Mouse (Mus musculus): ENCODE data around the gene Gm49486.

Gm49486 gene

DNA sequence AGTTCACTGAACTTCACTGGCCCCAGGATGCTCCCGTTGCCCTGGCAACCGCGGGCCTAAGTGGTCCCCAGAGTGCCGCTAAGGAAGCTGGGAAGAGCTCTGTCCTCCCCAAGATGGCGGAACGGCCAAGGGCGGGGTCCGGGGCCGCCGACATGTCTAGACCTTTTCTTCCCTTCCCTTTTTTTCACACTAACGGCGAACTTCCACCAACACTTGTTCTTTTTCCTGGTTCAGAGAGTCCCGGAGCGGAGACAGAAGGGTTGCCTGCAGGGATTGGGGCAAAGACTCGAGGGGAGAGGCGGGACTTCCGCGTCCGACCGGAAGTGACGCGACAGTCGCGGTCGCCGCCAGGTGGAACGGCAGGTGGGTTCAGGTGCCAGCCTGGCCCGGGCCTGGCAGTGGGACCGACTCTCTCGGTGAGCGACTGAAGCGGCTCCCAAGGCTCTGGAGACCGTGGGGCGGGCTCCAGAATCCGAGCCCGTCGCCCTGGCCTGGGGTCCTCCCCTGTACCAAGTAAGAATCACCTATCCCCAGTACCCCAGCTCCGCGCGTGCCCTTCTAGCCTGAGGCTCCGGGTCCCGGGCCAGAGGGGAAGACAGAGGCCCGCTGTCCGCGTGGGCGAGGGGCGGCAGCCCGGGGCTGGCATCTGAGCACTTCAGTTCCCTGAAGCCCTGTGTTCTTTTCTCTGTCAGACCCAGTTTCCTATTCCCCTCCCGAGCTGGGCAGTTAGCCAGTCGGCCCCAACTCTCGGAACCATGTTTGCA is at the start of gene Gm49486, which contains the start of gene Pick1:
Gm49486 (plus strand) TSS at position 334 of the 764 bp plus-strand sequence.
Pick1 (plus strand) TSS at position 116 of the 764 bp plus-strand sequence.
- peak; percentile 94 for DNase-seq (ENCODE audit: extremely low spot score, low spot score)

DNA sequence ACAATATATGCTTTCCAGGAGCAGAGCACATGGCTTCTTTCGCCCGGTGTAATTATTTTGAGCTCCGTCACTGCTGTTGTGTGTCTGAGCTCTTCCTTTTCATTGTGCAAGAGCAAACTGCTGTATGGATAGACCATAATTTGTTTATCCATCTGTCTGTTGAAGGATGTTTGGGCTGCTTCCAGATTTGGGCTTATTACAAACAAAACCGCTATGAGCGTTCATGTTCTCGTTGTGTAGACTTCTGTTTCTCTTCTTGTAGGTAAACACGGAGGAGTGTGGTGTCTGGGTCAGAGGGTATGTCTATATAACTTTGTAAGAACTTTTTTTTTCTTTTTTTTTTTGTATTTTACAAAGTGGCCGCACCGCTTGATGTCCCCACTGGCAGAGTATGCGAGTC is 44.0 kb upstream of the Gm49486 start:
- DNase-seq (ENCODE audit: extremely low spot score, low spot score): no peak

DNA sequence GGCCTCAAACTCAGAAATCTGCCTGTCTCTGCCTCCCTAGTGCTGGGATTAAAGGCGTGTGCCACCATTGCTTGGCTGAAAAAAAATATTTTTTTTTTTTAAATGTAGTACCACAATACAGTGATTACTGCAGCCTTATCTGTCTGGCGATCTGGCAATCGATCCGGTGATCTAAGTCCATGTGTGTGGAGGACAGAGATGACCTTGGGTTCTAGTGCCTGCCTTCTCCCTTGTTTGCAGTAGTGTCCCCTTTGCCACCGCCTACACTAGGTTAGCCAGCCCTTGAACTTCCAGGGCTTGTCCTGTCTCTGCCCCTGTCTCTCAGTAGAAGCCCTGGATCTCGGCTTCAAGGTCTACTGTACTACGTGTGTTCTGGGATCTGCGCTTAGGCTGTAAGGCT is 41.4 kb upstream of the Gm49486 start:
- no peak for DNase-seq (ENCODE audit: extremely low spot score, low spot score)

DNA sequence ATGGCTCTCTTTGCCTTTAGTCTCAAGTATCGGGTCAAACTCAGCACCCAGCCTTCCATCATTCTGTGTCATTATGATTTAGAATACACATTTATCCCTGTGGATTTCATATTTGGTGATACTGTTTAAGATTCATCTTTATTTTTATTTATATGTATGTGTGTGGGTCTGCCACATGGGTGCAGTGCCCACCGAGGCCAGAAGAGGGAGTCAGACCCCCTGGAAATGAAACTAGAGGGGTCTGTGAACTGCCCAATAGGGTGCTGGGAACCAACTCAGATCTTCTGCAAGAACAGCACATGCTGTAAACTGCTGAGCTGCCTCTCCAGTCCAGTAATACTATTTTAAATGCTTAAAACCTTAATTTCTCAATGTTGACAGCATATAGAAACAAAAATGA is 37.8 kb upstream of the Gm49486 start:
- DNase-seq (ENCODE audit: extremely low spot score, low spot score): no peak

DNA sequence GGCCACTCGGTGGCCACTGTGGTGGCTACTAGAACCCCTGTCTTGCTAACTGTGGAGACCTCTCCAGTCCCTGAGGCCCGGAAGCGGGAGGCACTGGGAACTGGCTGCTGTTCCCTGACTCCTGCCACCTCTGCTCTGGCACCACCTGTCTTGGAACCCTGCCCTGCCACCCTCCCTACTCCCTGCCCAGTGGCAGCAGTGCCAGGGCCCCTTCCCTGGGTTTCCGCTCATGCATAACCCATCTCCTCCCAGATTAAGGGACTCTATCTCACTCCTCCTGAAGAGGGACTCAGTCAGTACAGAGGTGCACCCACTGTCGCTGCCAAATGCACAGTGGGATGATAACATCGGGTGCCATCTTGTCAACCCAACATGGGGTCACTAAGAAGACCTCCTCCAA is 36.7 kb upstream of the Gm49486 start:
- no peak for DNase-seq (ENCODE audit: extremely low spot score, low spot score)

DNA sequence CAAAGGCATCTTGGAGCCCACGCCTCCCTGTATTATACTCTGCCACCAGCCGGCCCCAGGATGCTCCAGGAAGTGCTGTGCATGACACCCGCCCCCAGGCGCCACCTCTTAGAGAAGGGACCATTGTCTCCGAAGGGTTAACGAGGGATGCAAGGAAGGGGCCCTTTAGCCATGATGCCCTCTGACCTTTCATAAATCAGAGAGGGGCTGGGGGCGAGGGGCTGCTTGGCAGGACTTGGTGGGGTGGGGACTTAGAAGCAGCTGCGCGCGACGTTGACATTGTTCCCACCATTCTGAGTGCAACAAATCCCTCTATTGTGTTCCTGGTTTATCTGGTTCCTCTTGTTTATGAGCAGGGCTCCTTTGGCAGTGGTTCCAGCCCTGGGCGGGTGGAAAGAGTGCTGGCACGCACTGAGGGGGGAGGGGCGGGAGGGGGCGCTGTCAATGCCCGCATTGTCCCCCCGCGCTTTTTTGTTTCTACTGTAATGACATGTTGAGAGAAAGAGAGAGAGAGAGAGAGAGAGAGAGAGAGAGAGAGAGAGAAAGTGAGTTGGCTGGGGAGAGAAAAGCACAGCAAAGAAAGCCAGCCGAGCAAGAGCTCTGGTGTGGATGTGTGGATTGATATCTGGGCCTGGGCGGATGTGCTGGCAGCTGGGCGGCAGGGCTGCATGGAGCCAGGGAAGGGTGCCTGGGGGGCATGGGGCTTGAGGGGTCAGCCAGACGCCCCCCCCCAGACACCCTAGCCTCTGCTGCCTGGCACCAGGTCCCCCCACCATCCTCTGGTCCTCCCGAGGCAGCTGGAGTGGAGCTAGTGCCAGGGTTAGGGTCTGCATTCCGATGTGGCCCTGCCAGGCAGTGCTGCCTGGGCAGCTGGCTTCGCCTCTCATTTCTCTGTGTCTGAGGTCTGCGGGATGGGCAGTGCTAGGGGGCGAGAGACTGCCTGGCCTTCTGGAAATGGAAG is 36.0 kb upstream of the Gm49486 start:
- DNase-seq (ENCODE audit: extremely low spot score, low spot score): peak; percentile 61

DNA sequence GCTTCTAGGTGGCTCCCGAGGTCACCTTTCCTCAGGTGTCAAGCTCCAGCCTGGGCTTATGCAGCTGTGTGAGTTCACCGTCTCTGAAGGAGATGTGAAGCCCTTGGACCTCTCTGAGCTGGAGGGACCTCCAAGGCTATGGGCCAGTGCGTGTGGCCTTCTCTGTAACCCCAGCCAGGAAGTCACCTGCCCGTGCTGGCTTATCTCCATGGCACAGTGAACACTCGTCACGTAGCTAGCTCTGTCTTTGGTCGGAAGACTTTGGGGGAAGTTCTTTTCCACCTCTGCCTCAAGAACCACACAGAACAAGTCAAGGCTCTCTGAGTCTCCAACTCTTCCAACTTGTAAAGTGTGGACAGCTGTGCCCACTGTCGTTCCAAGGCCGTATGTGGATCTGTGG is 35.1 kb upstream of the Gm49486 start:
- DNase-seq (ENCODE audit: extremely low spot score, low spot score): no peak

DNA sequence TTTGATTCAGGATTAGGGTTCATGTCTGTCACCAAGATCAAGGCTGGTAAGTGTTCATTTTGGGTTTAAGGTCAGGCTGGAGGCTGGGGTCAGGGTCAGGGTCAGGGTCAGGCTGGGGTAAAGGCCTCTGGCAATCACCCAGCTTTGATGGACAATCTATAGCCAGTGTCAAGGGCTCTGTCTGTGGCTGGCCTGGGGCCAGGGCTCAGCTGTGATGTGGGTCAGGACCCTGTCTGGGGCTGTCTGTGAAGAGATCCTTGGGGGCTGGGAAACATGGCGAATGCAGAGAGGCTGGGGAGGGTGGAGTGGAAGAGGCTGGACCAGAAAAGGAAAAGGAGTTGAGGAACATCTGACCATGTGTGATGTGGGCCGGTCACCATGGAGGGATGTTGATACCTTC is 34.2 kb upstream of the Gm49486 start:
- no peak for DNase-seq (ENCODE audit: extremely low spot score, low spot score)

DNA sequence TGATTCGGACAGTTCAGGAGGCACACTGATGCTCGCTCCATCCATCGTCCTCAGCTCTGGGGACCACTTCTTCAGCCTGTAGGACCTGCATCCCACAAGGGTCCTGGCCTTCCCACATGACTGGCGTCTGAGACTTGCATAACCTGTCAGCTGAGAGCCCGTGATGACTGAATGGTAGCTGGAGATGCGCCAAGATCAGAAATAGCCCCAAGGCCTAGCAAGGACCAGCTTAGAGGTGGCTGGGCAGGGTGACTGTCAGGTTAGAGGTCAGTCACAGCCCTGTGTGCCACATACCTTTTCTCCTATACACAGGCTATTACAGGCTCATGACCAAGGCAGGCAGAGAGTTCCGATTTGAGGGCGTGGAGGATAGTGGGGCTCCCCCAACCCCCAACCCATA is 33.7 kb upstream of the Gm49486 start:
- no peak for DNase-seq (ENCODE audit: extremely low spot score, low spot score)

DNA sequence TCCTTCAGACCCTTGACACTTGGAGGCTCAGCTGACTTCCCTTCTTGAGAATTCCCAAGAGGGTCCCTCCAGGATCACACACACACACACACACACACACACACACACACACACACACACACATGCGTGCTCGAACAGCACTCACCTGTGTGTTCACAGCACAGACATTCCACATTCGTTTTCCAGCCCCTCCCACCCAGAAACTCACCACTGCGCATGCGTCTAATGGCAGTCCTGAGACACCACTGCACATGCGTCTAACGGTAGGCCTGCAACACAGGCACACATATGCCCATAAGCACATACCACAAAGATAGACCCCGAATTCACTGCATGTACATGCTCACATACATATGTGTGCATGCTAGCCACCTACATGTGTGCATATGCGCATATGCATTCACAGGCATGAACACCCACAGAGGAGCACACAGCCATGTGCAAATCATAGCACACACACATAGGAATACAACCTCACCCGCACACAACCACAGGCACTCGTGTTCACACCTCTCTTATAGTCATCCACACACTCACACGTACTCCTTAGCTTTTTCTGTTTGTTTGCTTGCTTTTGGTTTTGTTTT is 29.7 kb upstream of the Gm49486 start:
- no peak for DNase-seq (ENCODE audit: extremely low spot score, low spot score)

DNA sequence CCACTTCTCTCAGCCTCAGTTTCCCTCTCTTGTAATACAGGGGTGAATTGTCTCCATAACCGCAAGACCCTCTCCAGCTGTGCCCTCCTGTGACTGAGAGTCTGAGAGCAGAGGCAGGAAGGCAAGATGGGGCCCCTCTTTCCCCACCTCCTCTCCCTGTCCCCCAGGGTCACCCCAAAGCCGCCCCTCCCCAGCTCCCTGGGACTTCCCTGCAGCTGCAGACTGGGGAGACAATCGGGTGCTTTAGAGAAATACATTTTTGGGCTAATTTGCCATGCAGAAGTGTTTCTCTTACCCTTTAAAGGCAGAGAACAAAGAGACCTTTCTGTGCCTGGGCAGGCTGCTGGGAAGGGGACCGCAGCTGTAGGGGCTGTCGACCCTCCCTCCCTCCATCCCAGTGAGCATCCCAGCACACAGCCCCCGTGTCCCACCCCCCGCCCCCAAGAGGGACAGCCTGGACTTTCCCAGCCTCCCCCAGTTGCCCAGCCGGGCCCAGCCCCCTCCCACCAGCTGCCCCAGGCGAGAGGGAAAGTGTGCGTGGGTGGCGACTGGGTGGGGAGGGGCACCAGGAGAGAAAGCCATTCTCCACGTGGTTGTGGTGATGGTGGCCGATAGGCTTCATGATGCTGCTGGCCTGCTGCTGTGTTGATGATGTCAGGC is 27.6 kb upstream of the Gm49486 start:
- DNase-seq (ENCODE audit: extremely low spot score, low spot score): peak; percentile 42

DNA sequence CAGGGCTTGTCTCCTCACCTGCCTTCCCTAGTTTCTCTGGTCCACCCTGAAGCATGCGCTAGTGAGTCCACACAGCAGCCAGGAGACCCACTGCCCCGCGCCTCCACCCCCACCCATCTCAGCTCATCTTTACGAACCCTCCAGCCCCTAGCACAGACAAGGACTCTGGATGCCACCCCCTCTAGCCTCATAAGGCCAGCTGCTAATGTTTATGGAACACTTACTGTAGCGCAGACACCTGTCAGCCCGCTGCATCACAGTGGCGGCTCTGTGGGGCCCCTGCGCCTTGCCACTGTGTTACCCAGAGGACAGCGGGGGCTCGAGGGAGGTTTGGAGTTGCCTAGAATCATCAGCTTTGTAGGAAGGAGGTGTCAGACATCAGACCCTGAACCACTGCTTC is 26.6 kb upstream of the Gm49486 start:
- no peak for DNase-seq (ENCODE audit: extremely low spot score, low spot score)

DNA sequence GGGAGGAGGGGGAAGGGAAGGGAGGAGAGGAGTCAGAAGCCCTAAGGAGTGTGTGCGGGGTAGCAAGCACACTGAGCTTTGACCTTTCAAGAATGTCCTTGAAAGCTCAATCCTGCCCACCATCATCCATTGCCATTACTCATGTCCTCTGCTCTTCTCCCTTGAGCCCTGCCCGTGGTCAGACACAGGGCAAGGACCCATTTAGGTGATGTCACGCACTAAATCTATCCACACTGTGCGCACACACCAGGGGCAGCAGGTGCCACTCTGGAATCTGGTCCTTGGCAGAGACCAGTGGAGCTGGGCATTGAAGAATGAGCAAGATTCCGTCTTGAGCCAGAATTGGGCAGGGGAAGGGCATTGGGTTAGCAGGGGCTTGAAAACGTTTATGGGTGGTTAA is 21.0 kb upstream of the Gm49486 start:
- DNase-seq (ENCODE audit: extremely low spot score, low spot score): no peak

DNA sequence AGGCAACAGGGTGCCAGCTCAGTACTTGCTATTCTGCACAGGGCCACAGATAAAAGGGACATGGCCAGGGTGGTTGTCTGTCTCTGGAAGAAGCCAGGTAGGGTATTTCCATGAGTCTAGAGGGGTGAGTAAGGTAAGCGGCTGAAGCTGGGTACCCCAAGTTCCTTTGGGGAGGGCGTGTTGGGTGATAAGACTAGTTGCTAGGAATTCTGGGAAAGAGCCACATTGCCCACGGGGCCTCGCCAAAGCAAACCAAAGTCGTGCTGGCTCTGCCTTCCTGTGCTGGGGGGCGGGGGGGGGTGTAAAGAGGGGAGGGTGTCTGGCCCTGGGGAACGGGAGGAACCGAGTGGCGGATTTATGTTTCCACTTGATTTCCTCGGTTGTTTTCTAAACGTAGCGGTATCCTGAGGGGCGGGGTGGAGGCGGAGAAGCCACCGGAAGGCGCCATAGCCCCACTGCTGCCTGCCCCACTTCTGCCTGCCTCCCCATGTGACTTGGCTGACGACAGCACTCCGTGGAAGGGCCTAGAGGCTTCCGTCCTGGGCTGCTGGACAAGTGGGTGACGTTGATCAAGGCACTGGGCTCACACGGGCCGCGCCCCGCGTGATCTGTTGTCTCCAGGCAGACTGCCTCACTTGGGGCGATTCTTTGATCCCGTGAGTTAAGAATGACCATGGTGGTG is 20.3 kb upstream of the Gm49486 start:
- DNase-seq (ENCODE audit: extremely low spot score, low spot score): no peak

DNA sequence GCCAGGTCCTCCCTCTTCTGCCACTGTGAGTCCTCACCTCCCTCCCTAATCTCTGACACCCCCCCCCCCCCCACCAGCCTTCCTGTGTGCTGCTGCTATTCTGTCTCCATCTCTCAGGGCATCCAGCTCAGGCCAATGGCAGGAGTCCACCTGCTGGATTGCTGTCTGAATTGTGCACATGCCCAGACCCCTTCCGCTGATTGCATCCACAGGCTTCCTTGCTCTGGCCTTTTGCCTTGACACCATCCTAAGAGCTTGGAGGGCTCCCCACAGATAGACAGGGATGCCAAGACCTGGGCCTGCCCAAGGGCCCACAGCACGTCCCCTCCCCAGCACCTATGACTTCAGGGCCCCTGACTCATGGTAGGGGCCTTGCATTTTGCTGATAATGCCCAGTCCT is 18.8 kb upstream of the Gm49486 start:
- DNase-seq (ENCODE audit: extremely low spot score, low spot score): no peak

DNA sequence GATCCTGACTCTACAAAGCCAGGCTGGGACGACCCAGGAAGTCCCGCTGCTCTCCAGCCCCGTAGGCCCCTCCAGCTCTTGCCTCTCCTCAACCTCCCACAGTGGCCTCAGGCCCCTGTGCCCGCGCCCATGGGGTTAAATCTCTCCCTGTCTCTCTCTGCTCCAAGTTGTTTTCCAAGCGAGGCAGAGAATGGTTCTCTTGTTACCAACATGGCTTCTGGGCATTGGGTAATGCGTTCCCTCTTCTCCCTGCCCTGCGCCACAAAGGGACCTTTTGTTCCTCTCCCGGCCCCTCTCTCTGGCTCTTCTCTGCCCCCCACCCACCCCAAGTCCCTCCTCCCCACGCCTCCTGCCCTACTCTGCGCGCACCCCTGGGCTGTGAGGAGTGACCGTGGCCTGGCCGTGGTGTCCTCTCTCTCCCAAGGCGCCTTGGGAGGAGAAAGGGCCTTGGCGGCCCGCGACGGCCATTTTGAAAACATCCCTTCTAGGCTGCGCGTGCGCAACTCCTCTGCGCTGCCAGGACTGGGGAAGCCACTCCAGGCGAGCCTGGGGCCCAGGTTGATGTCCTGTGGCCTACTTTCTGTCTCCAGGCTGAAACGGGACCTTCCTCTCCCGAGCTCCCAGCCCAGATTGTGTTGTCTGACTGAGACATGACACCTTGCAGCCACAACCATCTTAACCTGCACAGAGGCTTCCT is 16.3 kb upstream of the Gm49486 start:
- DNase-seq (ENCODE audit: extremely low spot score, low spot score): no peak

DNA sequence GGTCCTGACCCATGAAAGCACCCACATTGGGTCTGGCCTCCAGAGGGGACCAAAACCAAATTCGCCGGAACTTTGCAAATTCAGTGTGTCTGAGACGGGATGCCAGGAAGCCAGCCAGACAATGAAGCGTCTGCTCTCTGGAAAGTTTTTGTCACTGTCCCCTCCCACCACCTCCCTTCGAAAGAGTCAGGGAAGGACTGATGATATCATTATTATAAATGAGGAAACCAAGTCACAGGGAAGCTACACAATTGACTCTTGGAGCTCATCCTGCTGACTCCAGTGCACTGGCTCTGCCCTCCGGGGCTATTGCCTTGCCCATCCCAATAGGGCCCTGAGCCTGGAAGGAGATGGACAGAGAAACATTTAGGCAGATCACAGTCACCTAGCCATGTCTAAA is 15.6 kb upstream of the Gm49486 start:
- no peak for DNase-seq (ENCODE audit: extremely low spot score, low spot score)

DNA sequence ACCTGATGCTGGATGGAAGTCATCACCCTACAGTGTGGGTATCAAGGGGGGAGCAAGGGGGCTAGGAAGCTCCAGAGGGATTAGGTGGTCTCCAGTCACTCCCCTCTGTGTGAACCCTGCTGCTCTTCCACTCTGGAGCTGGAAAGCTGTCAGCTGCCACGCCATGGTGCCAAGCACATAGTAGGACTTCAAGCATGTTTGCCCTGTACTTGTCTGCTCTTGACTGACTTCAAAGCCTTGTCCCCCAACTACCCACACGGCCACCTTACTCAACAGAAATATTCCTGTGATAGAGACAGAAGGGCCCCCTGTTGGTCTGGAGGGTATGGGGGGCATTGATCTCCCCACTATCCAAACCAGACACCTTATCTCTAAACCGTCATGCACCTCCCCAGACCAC is 13.0 kb upstream of the Gm49486 start:
- DNase-seq (ENCODE audit: extremely low spot score, low spot score): no peak

DNA sequence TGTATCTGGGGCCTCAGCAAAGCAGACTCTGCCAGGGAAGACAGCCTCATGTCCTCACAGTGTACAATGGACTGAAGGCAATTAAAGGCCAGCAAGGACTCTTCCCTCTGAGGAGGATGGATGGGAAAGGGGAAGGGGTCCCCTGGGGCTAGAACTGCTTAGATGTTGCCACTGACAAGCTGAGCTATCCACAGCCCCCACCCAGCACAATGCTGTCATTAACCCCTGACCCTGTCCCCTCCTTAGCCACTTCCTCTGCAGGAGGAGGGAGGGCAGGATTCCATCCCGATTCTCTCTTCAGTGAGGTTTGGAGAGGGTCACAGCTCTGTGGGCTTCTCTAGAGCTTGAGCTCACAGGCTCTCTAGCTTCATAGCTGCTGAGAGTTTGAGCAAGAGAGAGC is 9.6 kb upstream of the Gm49486 start:
- peak; percentile 57 for DNase-seq (ENCODE audit: extremely low spot score, low spot score)

DNA sequence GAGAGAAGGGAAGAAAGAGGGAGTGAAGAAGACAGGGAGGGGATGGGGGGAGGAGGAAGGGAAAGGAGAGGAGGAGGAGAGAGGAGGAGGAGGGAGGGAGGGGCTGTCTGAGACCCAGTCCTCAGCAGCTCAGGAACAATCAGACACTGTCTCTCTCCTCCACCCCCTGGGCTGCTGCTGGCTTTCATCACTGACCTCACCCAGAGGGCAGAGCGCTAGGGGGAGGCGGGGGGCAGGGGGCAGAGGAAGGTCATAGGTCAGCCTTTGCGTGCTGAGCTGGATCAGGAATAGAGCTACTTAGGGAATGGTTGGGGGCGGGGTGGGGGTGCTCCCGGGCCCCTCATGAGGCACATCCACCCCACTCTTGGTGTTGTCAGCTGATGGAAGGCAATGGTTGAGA is 5.5 kb upstream of the Gm49486 start:
- peak; percentile 58 for DNase-seq (ENCODE audit: extremely low spot score, low spot score)
